Mouse (Mus musculus): ENCODE data around the gene Acp7. TPM values are rescaled to one million over a fixed set of nuclear protein-coding genes. Genes with fewer than 3 reads are reported as not detected.
"Not testable (repeated sequence)": the region's sequence is repeated elsewhere in the genome, so short reads cannot be mapped to it uniquely, and the experiment has no call there.

Acp7 gene
- polyA plus RNA-seq (2015; fragmentation: Nextera tagmentation; extraction: Ambion mirVana) = 0.31 and 0.34 TPM in 2 replicates

DNA sequence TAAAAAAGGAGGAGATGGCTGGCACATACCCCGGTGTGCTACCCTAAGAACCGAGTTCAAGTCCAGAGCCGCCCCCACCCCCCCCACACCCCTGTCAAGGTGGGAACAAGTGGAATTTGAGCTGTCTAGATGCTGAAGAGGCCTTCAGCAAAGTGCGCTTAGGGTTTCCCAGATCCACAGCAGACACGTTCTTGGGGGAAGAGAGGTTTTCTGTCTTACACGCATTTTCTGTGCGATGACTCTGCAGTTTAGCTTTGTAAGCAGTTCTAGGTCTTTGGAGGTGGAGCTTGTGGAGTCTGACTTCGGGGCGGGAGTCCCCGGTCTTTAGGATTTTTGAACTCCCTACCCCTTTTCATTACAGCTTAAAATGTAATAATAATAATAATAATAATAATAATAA is at the start of gene Acp7:
Acp7 (minus strand) TSS at position 260 of the 400 bp plus-strand sequence.
- Histone ChIP-seq H3K4me3 (ENCODE audit: low read length) (peak within 1 kb of the TSS; percentile 38), H3K4me1 (ENCODE audit: control insufficient read depth, insufficient read depth, low read depth, low read length) (peaks cover 8% of the 10 kb centered on the region; the same call in 1 of the 2 replicates), H3K27ac (ENCODE audit: low read depth, low read length) (no peak within 1 kb of the TSS), H3K9me3 (ENCODE audit: control insufficient read depth, low read length) (no peaks in the 10 kb centered on the region), H3K36me3 (ENCODE audit: control insufficient read depth, insufficient read depth, low read length) (no peaks in the 10 kb centered on the region), H3K27me3 (replicated peaks; ENCODE audit: control insufficient read depth, insufficient read depth, low read length) (peaks cover 22% of the 10 kb centered on the region), H3K9ac (ENCODE audit: low read depth, low read length) (peak within 1 kb of the TSS; percentile 54), H3K4me2 (ENCODE audit: low read length) (peak within 1 kb of the TSS; percentile 71)
- no peak for ATAC-seq
- 26% methylated on average over 10 of the region's 10 CpGs for WGBS

DNA sequence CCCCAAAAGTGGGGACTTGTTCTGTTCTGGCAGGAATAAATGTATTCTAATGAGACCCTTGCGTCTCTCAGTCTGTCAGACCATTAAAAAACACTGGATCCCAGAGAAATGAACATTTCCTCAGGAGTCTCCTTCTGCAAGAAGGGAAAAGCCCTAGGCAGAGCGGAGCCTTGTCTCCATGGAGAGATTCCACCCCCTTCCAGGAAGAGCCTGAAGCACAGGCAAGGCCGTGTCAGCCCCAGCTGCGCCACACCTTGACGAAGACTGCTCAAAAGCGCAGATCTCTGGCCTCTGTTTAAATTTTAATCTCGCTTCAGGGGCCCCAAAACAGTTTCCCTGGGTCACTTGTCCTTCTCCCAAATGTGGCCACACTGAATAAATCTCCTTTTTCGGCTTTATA is 46.5 kb upstream of the Acp7 start:
- no peaks in the 10 kb centered on the region for H3K9me3 ChIP-seq (ENCODE audit: control insufficient read depth, low read length)
- no peak overlapping the region for H3K4me2 ChIP-seq (ENCODE audit: low read length)
- no peaks in the 10 kb centered on the region for H3K36me3 ChIP-seq (ENCODE audit: control insufficient read depth, insufficient read depth, low read length)
- ATAC-seq = no peak
- WGBS = 88% methylated on average over 8 of the region's 8 CpGs
- no peak overlapping the region for H3K9ac ChIP-seq (ENCODE audit: low read depth, low read length)
- no peaks in the 10 kb centered on the region for H3K4me1 ChIP-seq (ENCODE audit: control insufficient read depth, insufficient read depth, low read depth, low read length)
- no peak overlapping the region for H3K4me3 ChIP-seq (ENCODE audit: low read length)
- no peak overlapping the region for H3K27ac ChIP-seq (ENCODE audit: low read depth, low read length)
- no peaks in the 10 kb centered on the region for H3K27me3 ChIP-seq (replicated peaks; ENCODE audit: control insufficient read depth, insufficient read depth, low read length)

DNA sequence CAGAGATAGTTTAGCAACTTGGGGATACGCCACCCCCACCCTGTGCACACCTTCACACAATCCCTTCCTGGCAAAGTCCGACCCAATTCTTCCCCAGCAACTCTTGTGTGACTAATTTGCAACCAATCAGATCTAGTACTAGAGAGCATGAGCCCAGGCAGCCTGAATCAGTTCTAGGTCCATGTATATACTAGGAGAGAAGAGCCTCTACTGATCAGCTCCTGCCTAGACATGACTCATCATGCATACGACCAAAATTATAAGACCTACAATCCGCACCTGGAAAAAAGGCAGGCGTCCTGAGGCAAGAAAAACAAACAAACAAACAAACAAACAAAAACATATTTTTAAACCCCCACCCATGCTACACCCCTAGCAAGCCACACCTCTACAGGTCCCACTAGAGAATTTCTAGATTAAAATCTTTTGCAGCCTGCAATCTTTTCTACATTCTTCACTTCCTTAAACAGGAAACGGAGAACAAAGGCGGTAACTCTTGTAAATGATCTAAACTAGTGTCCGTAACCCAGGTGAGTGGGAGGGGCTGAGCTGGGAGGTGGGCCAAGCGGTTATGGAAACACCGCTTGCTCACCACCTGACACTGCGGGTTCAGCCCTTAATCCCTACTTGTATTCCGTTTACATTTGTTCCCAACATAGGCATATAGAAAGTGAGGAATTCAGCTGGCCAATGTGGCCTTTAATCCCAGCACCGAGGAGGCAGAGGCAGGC is 45.8 kb upstream of the Acp7 start:
- H3K9me3 ChIP-seq (ENCODE audit: control insufficient read depth, low read length) = no peaks in the 10 kb centered on the region
- no peak overlapping the region for H3K27ac ChIP-seq (ENCODE audit: low read depth, low read length)
- H3K9ac ChIP-seq (ENCODE audit: low read depth, low read length) = no peak overlapping the region
- WGBS = 88% methylated on average over 13 of the region's 13 CpGs
- H3K4me3 ChIP-seq (ENCODE audit: low read length) = no peak overlapping the region
- H3K4me1 ChIP-seq (ENCODE audit: control insufficient read depth, insufficient read depth, low read depth, low read length) = no peaks in the 10 kb centered on the region
- H3K27me3 ChIP-seq (replicated peaks; ENCODE audit: control insufficient read depth, insufficient read depth, low read length) = no peaks in the 10 kb centered on the region
- H3K4me2 ChIP-seq (ENCODE audit: low read length) = no peak overlapping the region
- H3K36me3 ChIP-seq (ENCODE audit: control insufficient read depth, insufficient read depth, low read length) = no peaks in the 10 kb centered on the region
- no peak for ATAC-seq

DNA sequence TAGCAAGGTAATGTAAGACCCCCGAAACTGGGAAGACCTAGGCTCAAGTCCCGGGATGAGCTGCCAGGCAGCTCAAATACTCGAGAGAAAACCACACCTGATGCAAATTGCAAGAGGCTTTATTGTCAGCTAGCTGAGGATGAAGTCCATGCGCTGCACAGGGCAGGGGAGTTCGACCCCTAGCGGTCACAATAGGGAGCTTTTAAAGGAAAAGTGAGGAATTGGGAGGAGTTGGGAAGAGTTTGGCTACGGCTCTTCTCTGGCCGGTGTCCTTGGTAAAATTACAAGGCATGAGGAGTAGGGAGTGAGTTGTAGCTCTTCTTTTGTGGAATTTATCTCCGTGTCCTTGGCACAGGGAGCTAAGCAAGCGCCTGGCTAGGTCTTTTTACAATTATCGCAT is 44.6 kb upstream of the Acp7 start:
- WGBS = 42% methylated on average over 11 of the region's 11 CpGs
- Histone ChIP-seq H3K9me3 (ENCODE audit: control insufficient read depth, low read length) (no peaks in the 10 kb centered on the region), H3K4me1 (ENCODE audit: control insufficient read depth, insufficient read depth, low read depth, low read length) (no peaks in the 10 kb centered on the region), H3K27me3 (replicated peaks; ENCODE audit: control insufficient read depth, insufficient read depth, low read length) (no peaks in the 10 kb centered on the region), H3K27ac (ENCODE audit: low read depth, low read length) (no peak overlapping the region), H3K4me3 (ENCODE audit: low read length) (no peak overlapping the region), H3K36me3 (ENCODE audit: control insufficient read depth, insufficient read depth, low read length) (no peaks in the 10 kb centered on the region), H3K4me2 (ENCODE audit: low read length) (no peak overlapping the region), H3K9ac (ENCODE audit: low read depth, low read length) (no peak overlapping the region)
- ATAC-seq = no peak

DNA sequence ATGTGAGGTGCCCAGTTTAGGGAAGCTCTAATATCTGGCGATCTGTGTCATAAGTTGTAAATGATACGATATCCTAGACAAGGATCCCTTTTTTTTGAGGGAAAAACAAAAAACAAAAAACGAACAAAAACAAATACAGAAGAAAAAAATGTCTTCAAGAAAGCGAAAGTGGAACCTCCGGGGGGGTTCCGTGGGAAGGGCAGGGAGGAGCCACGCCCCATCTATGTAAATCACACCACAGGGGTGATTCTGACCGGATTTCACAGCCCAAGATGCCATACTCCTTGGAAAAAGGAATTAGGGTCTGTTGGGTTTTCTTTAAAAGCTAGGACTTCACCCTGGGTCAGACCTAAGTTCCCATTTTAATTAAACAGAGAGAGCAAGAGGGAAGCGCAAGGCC is 43.9 kb upstream of the Acp7 start:
- Histone ChIP-seq H3K9ac (ENCODE audit: low read depth, low read length) (no peak overlapping the region), H3K9me3 (ENCODE audit: control insufficient read depth, low read length) (no peaks in the 10 kb centered on the region), H3K4me2 (ENCODE audit: low read length) (no peak overlapping the region), H3K27ac (ENCODE audit: low read depth, low read length) (no peak overlapping the region), H3K27me3 (replicated peaks; ENCODE audit: control insufficient read depth, insufficient read depth, low read length) (no peaks in the 10 kb centered on the region), H3K36me3 (ENCODE audit: control insufficient read depth, insufficient read depth, low read length) (no peaks in the 10 kb centered on the region), H3K4me1 (ENCODE audit: control insufficient read depth, insufficient read depth, low read depth, low read length) (no peaks in the 10 kb centered on the region), H3K4me3 (ENCODE audit: low read length) (no peak overlapping the region)
- no peak for ATAC-seq
- 70% methylated on average over 9 of the region's 9 CpGs for WGBS

DNA sequence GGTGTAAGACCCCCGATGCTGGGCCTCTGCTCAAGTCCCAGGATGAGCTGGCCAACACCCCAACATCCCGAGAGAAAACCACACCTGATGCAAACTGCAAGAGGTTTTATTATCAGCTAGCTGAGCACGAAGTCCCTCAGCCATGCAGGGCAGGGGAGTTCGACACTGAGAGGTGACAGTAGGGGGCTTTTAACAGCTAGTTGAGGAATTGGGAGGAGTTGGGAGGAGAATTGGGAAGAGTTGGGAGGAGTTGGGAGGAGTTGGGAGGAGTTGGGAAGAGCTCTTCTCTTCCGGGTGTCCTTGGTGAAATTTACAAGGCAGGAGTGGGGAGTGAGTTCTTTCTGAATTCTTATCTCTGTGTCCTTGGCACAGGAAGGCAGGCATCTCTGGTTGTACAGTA is 41.7 kb upstream of the Acp7 start:
- not testable (repeated sequence) for H3K4me3 ChIP-seq (ENCODE audit: low read length); ATAC-seq; H3K4me1 ChIP-seq (ENCODE audit: control insufficient read depth, insufficient read depth, low read depth, low read length); H3K4me2 ChIP-seq (ENCODE audit: low read length); H3K9me3 ChIP-seq (ENCODE audit: control insufficient read depth, low read length); H3K36me3 ChIP-seq (ENCODE audit: control insufficient read depth, insufficient read depth, low read length); H3K27ac ChIP-seq (ENCODE audit: low read depth, low read length); H3K27me3 ChIP-seq (replicated peaks; ENCODE audit: control insufficient read depth, insufficient read depth, low read length); H3K9ac ChIP-seq (ENCODE audit: low read depth, low read length)
- 71% methylated on average over 5 of the region's 5 CpGs for WGBS

DNA sequence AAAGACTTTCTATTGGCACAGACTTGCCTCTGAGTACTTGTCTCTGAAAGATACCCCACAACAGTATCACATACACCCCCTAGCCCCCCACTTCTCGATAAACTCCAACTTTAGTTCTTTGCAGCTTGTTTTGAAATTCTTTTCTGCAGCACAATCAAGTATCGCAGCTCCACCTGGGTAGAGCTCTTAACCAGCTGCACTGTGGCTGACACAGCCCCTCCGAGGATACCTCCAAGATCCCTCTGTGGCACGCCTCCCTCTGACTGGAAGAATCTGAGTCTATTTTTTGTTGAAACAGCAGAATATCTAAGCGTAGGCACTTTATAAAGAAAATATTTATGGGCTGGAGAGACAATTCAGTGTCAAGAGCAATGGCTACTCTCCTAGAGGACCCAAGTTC is 41.1 kb upstream of the Acp7 start:
- Histone ChIP-seq H3K4me1 (ENCODE audit: control insufficient read depth, insufficient read depth, low read depth, low read length) (no peaks in the 10 kb centered on the region), H3K27ac (ENCODE audit: low read depth, low read length) (no peak overlapping the region), H3K4me2 (ENCODE audit: low read length) (no peak overlapping the region), H3K4me3 (ENCODE audit: low read length) (no peak overlapping the region), H3K9ac (ENCODE audit: low read depth, low read length) (no peak overlapping the region), H3K9me3 (ENCODE audit: control insufficient read depth, low read length) (no peaks in the 10 kb centered on the region), H3K27me3 (replicated peaks; ENCODE audit: control insufficient read depth, insufficient read depth, low read length) (no peaks in the 10 kb centered on the region), H3K36me3 (ENCODE audit: control insufficient read depth, insufficient read depth, low read length) (no peaks in the 10 kb centered on the region)
- WGBS = 92% methylated on average over 5 of the region's 5 CpGs
- no peak for ATAC-seq

DNA sequence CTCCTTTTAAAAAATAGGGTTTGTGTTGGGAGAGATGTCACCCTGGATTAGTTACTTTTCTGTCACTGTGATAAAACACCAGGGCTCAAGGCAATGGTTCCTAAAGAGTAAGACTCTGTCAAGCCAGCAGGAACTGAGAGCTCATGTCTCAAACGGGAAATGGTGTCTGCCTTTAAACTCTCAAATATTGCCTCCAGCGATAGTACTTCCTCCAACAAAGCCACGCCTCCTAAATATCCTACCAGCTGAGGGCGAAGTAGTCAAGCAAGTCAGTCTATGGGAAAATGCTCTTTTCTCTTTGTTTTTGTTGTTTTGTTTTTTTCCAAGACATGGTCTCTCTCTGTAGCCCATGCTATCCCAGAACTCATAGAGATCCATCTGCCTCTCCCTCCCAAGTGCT is 40.0 kb upstream of the Acp7 start:
- ATAC-seq = no peak
- H3K4me3 ChIP-seq (ENCODE audit: low read length) = no peak overlapping the region
- no peak overlapping the region for H3K4me2 ChIP-seq (ENCODE audit: low read length)
- no peaks in the 10 kb centered on the region for H3K9me3 ChIP-seq (ENCODE audit: control insufficient read depth, low read length)
- peaks cover 1% of the 10 kb centered on the region; the same call in 1 of the 2 replicates for H3K4me1 ChIP-seq (ENCODE audit: control insufficient read depth, insufficient read depth, low read depth, low read length)
- no peaks in the 10 kb centered on the region for H3K36me3 ChIP-seq (ENCODE audit: control insufficient read depth, insufficient read depth, low read length)
- H3K27me3 ChIP-seq (replicated peaks; ENCODE audit: control insufficient read depth, insufficient read depth, low read length) = no peaks in the 10 kb centered on the region
- H3K9ac ChIP-seq (ENCODE audit: low read depth, low read length) = no peak overlapping the region
- no peak overlapping the region for H3K27ac ChIP-seq (ENCODE audit: low read depth, low read length)
- WGBS = 87% methylated on average over 4 of the region's 4 CpGs

DNA sequence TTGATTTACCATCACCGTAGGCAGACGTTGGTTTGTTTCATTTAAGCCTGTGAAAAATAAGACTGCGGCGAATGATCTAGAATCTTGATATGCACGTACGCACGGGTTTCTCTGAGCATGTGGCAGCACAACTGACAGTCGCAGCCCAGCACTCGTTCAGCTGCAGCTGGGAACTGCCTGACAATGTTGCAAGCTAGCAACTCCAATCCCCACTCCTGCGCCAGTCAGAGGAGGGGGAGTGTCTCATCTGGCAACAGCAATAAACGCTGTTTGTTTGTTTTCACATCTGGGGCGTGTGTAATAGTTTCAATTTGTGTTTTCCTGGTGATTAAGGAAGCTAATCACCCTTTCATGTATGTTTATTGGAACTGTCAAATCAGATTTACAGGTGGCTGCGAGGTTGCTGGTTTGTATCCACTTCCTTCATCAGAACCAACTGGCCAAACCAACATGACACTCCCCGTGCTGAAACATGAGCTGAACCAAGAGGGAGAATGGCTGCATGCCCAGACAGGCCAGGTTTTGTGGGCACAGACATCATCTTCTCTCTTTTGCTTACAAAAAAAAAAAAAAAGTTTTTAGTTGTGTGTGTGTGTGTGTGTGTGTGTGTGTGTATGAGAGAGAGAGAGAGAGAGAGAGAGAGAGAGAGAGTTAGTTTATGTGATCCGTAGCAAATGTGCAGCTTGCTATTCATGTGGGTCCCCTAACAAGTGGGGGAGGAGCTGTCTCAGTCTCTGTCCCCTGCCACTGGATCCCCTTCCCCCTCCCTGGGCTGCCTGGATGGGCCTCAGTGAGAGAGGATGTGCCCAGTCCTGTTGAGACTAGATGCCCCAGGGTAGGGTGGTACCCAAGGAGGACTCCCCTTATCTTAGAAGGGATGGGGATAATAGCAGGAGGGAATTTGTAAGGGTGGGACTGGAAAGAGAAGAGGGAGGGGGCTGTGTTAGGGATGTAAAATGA is 34.8 kb upstream of the Acp7 start:
- H3K9me3 ChIP-seq (ENCODE audit: control insufficient read depth, low read length) = no peaks in the 10 kb centered on the region
- H3K4me2 ChIP-seq (ENCODE audit: low read length) = peak overlapping the region; percentile 3
- peaks cover 8% of the 10 kb centered on the region for H3K4me1 ChIP-seq (ENCODE audit: control insufficient read depth, insufficient read depth, low read depth, low read length)
- H3K36me3 ChIP-seq (ENCODE audit: control insufficient read depth, insufficient read depth, low read length) = no peaks in the 10 kb centered on the region
- ATAC-seq = peak; percentile 73; the same call in 1 of the 2 replicates
- no peak overlapping the region for H3K4me3 ChIP-seq (ENCODE audit: low read length)
- no peak overlapping the region for H3K27ac ChIP-seq (ENCODE audit: low read depth, low read length)
- no peaks in the 10 kb centered on the region for H3K27me3 ChIP-seq (replicated peaks; ENCODE audit: control insufficient read depth, insufficient read depth, low read length)
- WGBS = 32% methylated on average over 15 of the region's 15 CpGs
- H3K9ac ChIP-seq (ENCODE audit: low read depth, low read length) = 0 out of 2 replicates have a peak overlapping the region, but pooled peaks have one; percentile 25

Data from hindbrain, embryonic 16.5 days (tissue).